Mouse (Mus musculus) 416B (cell line): ENCODE measurements around the gene Mta3.

Source experiments
- DNase-seq: peaks from one replicate; pipeline ENCODE4 v3.0.0; 2011; ENCODE audit warnings: low read depth

The Mta3 gene

DNA sequence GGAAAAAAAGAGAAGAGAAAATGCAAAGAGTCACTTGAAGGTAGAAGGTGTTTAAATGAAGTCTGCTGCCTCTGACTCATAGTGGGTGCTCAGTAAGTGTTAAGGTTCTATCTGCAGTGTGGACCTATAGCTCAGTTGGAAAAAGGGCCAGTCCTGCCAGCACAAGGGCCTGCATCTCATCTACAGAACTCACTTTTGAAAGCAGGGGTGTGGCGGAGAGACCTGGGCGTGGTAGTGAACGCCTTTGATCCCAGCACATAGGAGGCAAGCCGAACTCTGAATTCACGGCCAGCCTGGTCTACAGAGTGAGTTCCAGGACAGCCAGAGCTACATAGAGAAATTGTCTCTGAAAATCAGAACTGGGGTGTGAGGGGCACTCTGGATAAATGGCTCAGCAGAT, 104.3 kb downstream of the Mta3 start:
- DNase-seq: no peak

DNA sequence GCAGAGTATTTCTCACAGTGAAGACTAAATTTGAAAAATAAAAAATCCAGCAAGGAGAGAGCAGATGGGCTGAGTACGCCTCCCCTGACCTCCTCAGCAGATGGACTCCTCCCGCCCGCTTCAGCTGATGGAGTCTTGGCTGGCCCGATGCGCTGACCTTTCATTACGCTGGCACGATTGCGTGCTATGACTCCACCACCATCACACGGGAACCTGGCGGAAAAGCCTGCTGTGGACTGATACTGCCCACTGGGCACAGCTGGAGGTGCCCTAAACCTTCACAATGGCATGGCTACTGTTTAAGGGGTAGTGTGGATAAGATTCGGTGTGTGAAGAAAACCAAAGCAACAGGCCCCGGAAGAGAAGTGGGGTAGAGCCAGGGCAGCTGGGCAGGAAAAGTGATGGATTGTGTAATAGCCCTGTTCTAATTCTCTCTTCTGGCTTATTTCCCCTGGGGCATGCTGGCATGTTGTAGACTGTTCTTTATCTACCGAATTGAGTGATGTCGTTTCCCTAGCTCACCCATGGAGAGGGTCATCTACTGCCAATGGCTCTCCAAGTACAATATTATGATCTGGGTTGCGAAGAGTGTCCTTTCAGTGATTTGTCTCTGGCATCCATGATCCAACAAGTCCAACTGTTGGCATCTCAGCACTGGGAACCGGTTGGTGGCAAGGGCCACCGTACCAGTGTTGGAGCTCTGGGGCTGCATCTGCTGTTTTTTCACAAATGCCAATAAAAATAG, 106.4 kb downstream of the Mta3 start:
- DNase-seq: no peak

DNA sequence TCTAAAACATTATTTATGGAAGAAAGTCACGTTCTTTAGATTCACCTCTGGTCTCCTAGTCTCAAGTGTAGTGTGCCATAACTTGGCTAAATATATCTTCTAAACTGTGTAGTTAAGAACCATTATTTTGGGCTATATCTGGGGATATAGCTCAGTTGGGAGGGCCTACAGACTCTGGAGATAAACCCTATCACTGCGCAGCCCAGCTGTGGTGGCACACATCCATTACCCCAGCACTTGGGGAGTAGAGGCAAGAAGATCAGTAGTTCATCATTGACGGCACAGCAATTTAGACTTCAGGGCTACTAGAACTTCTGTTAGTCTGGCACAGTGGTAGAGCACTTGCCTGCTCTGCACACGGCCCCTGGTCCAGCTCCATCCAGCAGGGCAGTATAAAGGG, 107.1 kb downstream of the Mta3 start:
- DNase-seq: no peak

DNA sequence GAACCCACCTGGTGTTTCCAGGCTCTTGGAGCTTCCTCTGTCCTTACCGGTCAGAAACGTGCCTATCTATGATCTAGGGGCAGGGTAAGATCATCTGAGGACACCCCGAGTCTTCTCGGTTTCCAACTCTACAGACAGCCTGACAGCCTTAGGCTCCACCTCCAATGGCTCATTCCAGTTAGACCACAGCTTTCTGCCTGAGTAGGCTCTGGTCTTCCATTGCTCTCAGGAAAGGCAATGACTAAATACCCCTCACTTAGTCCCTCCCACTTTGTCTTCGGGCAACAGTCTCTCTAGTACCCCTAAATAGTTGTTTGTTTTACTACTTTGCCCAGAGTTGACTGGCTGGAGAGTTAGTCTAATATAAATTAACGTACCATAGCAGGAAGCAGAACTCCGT, 111.0 kb downstream of the Mta3 start:
- no peak for DNase-seq

DNA sequence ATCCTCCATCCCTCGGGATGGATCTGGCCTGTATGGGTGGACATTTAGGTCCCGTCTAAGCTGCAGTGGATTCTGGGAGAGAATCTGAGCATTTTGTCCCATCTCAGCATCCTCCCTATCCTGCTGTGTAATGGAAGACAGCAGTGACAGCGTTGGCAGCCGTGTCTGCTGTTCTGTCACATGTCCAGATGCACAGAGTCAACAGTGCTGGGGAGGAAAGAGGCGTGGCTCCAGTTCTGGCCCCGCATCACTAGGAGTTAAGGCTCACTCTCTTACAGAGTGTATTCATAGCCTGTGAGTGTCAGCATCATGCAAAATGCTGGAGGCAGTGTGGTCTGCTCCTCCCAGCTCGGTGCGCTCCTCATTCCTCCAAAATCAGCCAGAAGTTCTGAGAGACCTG, 113.5 kb downstream of the Mta3 start:
- no peak for DNase-seq

DNA sequence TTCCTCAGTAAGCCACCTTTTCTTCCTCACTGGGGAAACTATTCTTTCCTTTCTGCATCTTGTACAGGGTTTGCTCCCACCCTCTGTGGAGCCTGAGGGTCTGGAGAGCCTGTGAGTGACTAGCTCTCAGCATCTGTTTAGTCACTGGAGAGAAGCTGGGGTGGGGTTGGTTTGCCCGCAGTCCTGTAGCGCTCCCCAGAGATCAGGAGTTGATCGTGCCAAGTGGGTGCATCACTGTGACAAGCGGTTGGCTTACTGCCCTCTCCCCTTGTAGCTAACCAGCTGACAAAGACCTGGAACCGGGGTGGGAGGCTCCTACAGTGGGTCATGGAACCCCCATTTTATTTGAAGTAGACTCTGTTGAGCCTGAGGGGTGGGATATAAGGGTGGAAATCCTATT, 114.7 kb downstream of the Mta3 start:
- no peak for DNase-seq

DNA sequence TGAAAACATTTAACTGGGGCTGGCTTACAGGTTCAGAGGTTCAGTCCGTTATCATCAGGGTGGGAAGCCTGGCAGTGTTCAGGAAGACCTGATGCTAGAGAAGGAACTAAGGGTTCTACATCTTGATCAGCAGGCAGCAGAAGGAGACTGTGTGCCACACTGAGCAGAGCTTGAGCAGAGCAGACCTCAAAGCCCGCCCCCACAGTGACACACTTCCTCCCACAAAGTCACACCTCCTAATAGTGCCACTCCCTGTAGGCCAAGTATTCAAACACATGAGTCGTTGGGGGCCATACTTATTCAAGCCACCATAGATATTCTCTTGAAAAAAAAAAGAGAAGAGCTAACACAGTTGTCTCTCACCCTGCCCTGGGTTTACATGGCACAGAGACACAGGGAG, 115.9 kb downstream of the Mta3 start:
- peak; percentile 48 for DNase-seq

DNA sequence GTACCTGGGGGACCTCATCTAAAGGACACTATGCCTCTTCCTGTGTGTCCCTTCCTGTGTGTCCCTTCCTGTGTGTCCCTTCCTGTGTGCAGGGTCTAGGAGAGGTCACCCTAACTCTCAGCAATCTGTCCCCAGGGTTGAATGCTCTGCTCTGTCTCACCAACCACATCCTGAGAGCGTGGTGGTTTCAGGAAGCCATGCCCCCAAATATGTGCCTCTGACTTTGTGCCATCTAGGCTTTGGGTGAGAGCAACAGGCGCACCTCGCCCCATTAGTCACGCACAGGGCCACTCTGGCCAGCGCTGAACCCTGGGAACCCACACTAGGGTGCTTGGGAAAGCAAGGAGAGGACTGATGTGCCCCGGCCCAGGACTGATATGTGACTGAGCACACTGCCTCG, 117.9 kb downstream of the Mta3 start:
- DNase-seq: peak; percentile 48

DNA sequence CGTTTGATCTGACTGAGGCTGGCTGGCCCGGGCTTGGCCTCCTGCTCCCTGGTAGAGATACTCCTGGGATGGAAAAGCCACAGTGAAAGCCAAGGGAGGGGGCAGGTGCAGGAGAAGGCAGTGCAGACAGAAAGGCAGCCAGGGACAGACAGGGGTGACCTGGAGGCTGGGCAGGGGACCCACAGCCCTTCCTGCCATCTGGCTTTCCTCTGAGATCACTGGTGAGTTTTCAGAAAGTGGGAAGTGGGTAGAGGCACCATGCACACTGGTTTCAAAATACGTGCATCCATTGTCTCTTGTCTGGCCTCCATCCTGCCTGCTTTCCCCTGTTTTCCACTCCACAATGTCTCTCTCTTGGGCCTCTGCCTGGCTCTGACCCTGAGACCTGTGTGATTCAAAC, 123.4 kb downstream of the Mta3 start:
- DNase-seq: no peak

DNA sequence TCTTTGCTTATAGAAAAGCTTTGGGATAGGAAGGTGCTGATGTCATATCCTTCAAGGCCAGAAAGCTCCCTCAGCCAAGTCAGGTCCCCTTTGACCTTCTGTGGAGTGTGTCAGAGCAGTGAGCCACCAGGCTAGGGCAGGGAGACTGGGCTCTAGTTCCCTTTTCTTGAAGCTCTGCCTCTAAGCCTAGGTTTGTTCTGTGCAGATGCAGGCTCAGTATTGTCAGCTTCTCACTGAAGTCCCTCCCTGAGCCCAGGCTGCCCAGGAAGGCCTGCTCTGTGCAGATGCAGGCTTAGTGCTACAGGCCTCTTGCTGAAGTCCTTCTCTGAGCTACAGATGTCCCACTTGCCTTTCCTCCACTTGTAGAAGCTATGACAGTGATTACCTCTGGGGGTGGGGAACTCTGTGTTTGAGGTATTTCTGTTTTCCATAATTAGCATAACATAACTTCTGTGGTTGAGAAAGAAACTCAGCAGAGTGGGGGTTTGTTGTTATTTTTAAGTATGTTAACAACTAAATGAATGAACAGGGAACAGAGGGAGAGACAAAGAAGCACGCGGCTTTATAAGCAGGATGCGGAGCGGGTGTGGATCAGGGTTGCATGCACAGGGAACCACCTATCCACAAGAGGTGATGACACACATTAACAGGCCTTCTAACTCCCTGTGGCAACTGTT, 124.8 kb downstream of the Mta3 start:
- peak; percentile 89 for DNase-seq

DNA sequence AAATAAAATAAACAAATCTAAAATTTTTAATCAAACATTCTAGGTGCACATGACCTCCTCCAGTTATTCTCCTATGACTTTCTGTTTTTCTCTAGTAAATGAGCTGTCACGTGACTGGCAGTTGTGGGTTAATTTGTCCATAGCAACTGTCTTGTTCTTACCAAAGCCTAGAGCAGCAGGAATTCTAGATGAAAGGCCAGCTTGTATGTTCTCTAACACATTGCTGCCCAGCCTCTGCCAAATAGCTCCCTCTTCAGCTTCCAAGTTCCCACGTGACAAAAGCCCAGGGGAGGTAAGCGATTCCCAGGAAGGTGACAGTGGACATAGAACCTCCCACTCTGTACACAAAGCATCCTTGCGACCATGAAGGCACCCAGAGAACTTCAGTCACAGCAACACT, 128.2 kb downstream of the Mta3 start:
- no peak for DNase-seq

DNA sequence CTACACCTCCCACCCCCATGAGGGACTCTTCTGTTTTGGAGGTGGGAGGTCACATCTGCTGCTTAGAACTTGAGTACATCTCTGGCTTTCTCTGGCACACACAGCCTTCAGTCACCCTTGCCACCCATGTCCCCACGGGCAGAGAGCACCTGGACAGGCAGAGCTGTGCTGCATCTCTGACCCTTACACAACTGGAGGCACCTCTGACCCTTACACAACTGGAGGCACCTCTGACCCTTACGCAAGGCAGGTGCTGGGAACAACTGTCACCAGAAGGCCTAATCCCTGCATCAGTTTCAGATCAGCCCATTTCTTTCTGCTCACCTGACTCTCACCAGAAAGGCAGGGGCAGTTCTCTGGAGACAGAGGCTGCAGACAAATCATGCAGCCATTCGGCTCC, 130.1 kb downstream of the Mta3 start:
- DNase-seq: no peak

DNA sequence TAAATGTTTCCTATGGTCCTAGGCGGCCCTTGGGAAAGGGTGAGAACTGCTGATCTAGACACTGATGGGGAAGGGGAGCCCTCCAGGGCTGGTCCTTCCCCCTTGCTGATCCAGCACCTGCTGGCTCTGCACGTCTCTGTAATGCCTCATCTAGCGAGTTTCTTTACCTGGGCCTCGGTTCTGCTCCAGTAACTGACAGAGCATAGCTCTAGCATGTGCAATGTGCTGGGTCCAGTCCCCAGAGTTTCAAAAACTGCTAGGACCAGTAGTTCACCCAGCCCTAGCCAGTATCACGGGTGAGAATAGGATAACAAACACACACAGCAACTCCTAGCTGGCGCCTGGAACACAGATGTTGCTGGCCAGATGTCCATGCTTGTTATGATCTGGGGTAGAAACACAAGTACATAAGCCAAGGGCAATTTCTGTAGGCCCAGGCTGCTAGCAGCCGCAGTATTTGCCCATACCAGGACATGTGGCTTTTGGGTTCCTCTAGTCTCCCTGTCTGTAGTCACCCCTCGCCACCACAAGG, 131.8 kb downstream of the Mta3 start:
- no peak for DNase-seq

DNA sequence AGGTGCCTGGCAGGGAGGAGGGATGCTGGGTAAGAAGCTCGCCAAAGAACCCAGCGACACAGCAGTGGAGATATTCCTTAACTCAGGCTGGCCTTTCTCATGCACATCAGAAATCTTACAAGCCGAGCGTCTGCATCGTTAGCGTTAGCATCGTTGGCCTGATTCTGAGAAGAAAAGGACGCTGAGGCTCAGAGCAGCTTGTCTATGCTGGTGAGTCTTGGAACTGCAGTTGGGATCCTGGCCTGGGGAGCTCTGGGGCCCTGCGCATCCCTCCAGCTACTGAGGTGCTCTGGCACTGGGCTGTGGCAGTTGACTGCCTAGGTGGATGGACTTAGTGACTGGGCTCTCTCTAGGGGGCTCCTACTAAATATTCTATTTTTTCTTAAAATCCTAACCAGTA, 133.2 kb downstream of the Mta3 start:
- DNase-seq: no peak

DNA sequence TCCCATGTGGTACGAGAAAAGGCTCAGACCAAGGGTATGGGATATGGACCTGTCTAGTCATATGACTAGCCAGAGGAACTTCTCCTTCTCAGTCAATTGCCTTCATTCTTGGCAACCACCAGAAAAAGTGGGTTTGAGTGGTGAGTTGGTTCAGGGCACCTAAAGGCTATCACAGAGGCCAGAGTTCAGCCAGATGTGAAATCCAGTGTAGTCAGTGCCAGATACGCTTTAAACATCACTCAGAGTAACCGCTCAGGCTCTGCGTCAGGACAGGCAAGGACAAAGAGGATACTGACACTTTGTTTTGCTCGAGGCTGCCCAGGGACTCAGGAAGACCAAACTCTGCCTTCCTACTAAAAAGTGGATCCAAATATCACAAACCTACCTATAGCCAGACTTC, 135.0 kb downstream of the Mta3 start:
- DNase-seq: no peak

DNA sequence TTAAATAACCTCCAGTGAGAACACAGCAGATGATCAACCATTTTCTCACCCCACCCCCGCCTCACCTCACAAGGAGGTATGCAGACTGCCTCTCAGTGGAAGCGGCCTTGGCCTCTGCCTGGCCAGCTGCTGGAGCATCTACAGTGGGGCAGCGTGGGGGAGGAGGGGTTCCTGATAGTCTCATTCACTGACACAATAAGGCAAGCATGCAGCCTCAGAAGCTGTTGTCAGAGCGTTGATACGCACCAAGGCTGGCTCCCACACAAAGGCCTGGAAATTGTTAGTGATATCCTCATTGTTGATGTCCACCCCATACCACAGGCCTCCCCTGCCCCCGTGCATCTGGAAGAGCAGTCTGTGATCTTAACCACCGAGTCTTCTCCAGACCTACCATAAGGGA, 137.8 kb downstream of the Mta3 start:
- no peak for DNase-seq

DNA sequence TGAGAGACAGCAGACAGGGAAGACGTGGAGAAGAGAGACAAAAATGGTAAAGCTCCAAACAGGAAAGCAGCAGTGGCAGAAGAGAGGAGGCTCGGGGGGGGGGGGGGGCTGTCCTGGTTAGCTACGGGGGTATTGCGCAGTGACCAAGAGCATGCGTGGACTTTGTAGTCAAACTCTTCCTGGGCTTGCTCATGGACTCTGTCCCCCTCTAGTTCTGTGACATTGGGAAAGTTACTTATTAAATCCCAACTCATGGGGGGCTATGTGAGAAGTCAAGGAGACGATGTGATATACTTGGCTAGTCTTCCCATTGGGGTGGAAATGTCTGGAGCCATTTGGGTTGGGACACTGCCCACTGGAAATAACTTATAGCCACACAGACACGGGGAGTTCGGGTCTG, 139.6 kb downstream of the Mta3 start:
- no peak for DNase-seq

DNA sequence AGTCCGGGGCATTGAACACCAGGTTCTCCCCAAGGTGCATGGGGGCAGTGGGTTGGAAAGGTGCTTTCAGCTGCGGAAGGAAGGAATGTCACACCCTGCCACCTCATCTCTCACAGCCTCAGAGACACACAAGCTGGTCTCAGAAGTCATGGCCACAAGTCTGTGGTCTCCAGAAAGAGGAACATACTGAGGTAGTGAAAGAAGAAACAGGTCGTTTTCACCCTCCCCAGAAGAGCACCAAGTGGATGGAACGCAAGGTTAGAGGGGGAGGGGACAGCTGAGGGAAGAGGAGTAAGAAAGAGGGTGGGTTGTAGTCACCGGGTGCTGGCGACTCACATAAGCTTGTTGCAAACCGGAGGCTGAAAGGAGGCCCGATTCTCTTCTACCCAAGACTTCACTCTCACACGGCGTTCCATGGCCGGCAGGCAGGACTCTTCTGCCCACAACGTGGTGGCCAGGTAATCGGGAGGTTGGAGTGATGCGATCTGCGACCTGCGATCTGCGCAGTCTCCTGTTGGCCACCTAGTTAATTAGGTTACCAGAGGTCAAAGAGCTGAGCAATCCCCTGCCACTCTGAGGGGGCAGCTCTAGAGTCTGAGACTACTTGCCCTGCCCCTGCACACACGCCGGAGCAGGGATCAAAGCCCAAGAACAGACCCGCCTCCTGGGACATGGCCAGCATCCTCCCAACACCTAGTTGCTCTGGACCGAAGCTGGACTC, 140.5 kb downstream of the Mta3 start:
- peak; percentile 62 for DNase-seq

DNA sequence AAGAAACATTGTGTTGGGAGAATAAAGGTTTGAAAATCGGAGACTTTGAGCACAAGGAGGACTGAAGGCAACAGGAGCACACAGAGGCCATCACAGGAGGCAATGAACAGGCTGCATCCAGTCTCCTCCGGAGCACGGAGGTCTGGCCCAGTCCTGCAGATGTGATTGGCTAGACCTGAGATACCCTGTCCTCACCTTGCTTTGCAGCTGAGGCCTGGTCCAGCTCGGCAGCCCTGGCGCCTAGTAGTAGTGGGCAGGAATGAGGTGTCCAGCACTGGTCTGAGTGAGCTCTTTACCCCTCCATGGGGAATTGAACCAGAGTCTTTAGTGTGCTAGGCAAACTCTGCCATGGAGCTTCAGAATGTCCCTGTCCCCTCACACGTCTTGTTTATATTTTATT, 141.1 kb downstream of the Mta3 start:
- no peak for DNase-seq

DNA sequence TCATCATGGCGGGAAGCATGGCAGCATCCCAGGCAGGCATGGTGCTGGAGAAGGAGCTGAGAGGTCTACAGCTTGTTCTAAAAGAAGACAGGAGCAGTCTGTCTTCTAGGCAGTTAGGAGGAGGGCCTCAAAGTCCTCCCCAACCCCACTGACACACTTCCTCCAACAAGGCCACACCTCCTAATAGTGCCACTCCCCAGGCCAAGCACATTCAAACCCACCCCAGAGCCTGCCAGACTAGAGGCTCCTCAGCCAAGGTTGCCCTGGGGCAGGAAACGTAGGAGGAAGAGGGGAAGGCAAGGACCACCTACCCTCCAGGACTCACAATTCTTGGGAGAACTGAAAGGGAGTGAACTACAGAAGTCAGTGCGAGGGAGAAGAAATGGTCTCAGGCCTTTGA, 141.9 kb downstream of the Mta3 start, which contains the start of gene Haao:
Gene Haao, minus strand, starts transcription at position 149 of the 400 bp plus-strand sequence.
- DNase-seq: peak; percentile 75

DNA sequence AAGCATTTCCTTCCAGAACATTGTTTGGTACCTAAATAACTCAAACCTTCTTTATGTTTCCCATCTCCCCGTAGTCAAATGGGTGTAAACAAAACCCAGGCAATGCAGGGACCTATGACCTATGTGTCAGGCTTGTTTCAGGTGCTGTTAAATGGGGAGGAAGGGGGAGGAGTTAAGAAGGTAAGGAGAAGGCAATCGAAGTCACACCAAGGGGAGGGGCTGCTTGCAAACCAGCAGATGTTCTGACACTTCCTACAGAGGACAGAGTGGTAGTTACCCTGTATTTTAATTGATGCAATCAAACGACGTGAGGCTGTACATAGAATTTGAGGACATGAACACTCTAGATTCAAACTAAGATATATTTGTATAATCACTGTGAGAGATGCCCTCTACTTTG, 142.5 kb downstream of the Mta3 start:
- peak; percentile 55 for DNase-seq

DNA sequence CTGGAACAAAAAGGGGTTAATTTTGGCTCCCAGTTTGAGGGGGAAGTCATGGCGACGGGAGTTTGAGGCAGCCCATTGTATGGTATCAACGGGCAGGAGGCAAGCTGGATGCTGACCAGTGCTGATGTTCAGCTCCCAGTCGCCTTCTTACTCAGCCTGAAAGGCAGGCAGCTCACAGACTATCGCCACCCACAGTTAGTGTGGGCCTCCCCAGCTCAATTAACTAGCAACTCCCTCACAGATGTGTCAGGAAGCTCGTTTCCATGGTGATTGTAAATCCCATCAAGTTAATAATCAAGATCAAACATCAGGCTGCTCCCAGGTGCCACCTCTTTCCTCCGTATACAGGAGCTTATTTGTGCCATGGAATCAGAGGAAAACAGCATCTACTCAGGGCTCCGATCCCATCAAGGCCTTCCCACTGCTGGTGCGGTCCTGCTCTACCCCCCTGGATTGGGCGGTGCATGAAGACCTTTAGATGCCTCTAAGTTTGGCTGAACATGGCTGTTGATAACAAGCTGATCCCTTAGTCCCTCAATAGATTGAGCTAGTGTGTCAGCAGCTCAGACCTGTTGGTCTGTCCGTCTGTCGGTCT, 143.2 kb downstream of the Mta3 start:
- DNase-seq: no peak

DNA sequence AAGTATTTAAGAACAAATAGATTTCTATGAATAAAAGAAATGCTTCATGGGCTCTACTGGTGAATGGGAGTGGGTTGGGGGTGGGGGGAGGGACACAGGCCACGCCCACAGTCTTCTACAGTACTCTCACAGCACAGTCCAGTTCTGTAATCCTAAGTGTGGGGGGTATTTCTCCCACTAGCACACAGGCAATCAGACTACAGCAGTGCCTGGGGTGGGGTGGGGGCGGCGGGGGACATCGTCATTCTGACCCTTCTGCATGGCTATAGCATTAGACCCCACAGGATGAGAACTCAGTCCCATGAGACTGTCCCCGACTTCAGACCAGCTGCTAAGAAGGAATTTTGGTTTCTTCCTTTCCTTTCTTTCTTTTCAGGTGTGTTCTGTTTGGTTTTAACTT, 143.8 kb downstream of the Mta3 start:
- DNase-seq: no peak
